Mouse (Mus musculus) lung, adult 2 months (tissue): ENCODE results near the gene Tbc1d22b.

Experiments
- CTCF ChIP-seq: fragments of 200-500 bp; IDR thresholded peaks from 2 replicates; pipeline ENCODE4 v1.5.1; 2011; ENCODE audit warnings: mild to moderate bottlenecking, low read length, control low read depth; ENCODE audit not compliant: insufficient read depth
- POLR2A ChIP-seq: fragments of 200-500 bp; IDR thresholded peaks from 2 replicates; pipeline ENCODE4 v1.6.1; 2011; ENCODE audit warnings: low read depth, mild to moderate bottlenecking, control low read depth, low read length, borderline replicate concordance; ENCODE audit errors: extremely low read depth

DNA sequence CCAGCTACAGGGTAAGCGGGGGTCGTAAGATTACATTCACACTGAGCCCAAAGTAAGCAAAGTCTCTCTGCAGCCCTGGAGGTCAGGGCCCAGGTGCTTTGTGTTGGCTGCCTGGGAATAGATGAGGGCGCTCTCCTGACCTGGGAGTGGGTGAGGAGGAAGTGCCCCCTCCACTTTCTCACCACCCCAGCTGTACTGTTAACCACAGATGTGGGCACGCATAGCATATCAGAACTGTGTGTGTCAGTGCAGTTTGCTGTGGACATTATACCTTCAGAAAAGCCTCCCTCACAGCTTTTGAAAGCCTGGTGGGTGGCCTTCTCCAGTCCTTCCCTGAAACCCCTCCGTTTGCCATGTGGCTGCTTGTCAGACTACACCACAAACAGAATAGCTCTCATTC is 34.7 kb downstream of the Tbc1d22b start:
- TF ChIP-seq CTCF (no peak), POLR2A (no peak)
